Mouse (Mus musculus): ENCODE data around the gene Desi1. TPM values are rescaled to one million over a fixed set of nuclear protein-coding genes. Genes with fewer than 3 reads are reported as not detected.

Desi1 gene
- polyA plus RNA-seq, 1 experiment, result 53.6 TPM

DNA sequence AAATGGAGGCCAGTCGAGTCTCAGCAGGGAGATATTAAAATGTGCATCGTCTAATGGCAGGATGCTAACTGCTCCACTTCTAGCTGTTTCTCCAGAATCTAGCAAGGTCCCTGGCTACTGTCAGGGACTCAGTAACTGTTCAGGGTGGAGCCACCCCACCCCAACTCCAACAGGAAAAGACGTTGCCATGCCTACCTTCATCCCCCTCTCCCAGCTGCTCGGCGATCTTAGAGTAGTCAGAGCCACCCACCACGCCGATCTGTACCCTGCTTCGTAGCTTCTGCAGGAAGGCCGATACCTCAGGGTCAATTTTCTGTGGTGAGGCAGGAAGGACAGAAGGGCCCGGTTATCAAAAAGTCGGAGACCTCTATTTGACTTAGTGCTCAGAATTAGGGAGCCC is 76.1 kb downstream of the Desi1 start:
- no peaks in the 10 kb centered on the region for H3K9me3 ChIP-seq
- no peak overlapping the region for H3K4me3 ChIP-seq (replicated peaks)
- no peaks in the 10 kb centered on the region for H3K27me3 ChIP-seq (replicated peaks)
- peaks cover 48% of the 10 kb centered on the region for H3K36me3 ChIP-seq (replicated peaks; ENCODE audit: low read length)
- TF ChIP-seq GATA1 (IDR thresholded peaks at IDR 0.05; ENCODE audit: borderline replicate concordance, low read length) (no peak), FLI1 (IDR thresholded peaks at IDR 0.05; ENCODE audit: low read length) (no peak)
- peaks cover 29% of the 10 kb centered on the region for H3K4me1 ChIP-seq

DNA sequence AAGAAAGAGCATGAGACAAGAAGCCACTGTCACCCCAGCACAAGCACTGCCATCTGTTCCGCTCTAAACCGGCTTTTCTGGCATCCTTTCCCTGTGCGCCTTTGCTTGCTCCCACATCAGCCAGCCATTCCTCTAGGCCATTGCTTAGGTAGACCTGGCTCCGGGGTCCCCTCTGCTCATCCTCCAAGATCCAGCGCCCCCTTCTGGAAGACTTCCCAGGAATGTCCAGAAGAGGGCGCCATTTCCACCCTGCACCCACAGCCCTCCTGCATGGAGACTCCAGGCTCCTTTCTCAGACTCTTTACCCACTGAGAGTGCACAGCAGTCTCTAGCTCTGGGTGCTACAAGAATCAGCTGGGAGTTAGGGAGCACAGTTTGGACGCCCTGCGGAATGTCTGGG is 77.2 kb downstream of the Desi1 start:
- Histone ChIP-seq H3K4me1 (peaks cover 29% of the 10 kb centered on the region), H3K4me3 (replicated peaks) (no peak overlapping the region), H3K36me3 (replicated peaks; ENCODE audit: low read length) (peaks cover 60% of the 10 kb centered on the region), H3K9me3 (no peaks in the 10 kb centered on the region), H3K27me3 (replicated peaks) (no peaks in the 10 kb centered on the region)
- no peak for TF ChIP-seq GATA1 (IDR thresholded peaks at IDR 0.05; ENCODE audit: borderline replicate concordance, low read length)
- TF ChIP-seq FLI1 (IDR thresholded peaks at IDR 0.05; ENCODE audit: low read length), result no peak

DNA sequence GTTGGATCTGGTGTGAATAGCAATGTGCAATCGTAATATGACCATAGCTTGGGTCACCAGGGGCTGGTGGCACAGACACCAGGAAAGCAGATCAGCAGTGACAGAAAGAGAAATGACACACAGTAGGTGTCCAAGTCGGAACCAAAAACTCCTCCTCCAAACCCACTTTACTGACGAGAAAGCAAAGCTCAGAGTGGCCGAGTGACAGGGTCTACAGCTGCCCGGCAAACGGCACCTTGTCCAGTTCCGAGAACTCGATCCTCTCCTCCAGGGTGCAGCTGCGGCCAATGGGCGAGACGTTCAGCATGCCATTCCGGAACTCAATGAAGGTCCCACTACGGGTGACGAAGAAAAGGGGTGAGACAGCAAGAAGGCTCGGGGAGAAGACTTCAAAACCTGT is 78.2 kb downstream of the Desi1 start:
- H3K4me1 ChIP-seq, result peaks cover 28% of the 10 kb centered on the region
- H3K4me3 ChIP-seq (replicated peaks), result no peak overlapping the region
- no peaks in the 10 kb centered on the region for H3K27me3 ChIP-seq (replicated peaks)
- no peaks in the 10 kb centered on the region for H3K9me3 ChIP-seq
- TF ChIP-seq FLI1 (IDR thresholded peaks at IDR 0.05; ENCODE audit: low read length) (no peak), GATA1 (IDR thresholded peaks at IDR 0.05; ENCODE audit: borderline replicate concordance, low read length) (no peak)
- H3K36me3 ChIP-seq (replicated peaks; ENCODE audit: low read length), result peaks cover 70% of the 10 kb centered on the region

DNA sequence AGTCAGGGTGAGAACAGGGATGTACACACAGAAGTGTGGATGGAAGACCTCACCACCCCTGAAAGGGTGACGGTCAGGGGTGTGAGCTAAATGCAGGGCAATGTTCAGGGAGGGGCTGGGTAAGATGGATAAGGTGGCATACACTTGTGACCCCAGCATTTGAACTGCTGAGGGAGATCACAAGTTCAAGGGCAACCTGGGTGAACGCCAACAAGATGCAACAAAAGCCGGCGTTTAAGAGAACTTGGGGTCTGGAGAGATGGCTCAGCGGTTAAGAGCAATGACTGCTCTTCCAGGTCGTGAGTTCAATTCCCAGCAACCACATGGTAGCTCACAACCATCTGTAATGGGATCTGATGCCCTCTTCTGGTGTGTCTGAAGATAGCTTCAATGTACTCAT is 78.9 kb downstream of the Desi1 start:
- peaks cover 74% of the 10 kb centered on the region for H3K36me3 ChIP-seq (replicated peaks; ENCODE audit: low read length)

DNA sequence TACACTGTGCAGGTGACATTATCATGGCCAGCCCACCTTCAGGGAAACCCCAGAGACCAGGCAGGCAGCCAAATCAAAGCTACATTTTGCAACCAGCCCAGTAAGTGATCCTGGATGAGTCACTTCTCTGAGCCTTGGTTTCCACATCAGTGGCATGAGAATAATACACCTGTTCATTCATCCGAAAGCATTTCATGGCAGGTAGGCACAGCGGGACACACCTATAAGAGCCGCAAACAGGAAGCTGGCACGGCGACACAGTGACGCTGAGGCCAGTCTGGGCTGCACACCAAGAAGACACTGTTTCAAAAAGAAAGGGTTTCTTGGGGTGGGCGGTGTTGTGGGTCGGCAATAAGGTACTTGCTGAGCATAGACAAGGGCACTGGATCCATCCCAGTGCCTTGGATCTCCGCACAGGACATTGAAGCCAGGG is 79.5 kb downstream of the Desi1 start:
- Histone ChIP-seq H3K36me3 (replicated peaks; ENCODE audit: low read length) (peaks cover 74% of the 10 kb centered on the region), H3K9me3 (no peaks in the 10 kb centered on the region), H3K4me1 (peaks cover 21% of the 10 kb centered on the region), H3K4me3 (replicated peaks) (no peak overlapping the region), H3K27me3 (replicated peaks) (peaks cover 4% of the 10 kb centered on the region)
- TF ChIP-seq FLI1 (IDR thresholded peaks at IDR 0.05; ENCODE audit: low read length) (no peak), GATA1 (IDR thresholded peaks at IDR 0.05; ENCODE audit: borderline replicate concordance, low read length) (no peak)

More for the DNA sequence above, 78.9 kb downstream of the Desi1 start:
- no peak for TF ChIP-seq FLI1 (IDR thresholded peaks at IDR 0.05; ENCODE audit: low read length)
- TF ChIP-seq GATA1 (IDR thresholded peaks at IDR 0.05; ENCODE audit: borderline replicate concordance, low read length), result no peak
- no peaks in the 10 kb centered on the region for H3K9me3 ChIP-seq
- H3K27me3 ChIP-seq (replicated peaks), result peaks cover 3% of the 10 kb centered on the region
- peaks cover 24% of the 10 kb centered on the region for H3K4me1 ChIP-seq
- no peak overlapping the region for H3K4me3 ChIP-seq (replicated peaks)

DNA sequence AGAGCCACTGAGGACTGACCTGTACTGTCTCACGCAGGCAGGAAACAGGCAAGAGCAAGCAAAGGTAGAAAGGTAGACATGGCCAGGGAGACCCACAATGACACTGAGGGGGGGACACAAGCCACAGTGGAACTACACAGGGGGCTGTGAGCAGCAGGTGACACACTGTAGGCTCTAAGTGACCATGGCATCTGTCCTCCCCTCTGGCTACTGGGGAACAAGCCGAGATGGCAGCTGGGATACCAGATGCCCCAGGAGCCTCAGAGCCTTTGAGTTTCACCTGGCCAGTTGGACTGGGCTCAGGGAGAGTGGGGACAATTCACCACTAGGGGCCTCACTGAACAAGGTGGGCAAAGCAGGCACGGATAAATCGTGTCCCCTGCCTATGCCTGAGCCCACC is 81.4 kb downstream of the Desi1 start:
- Histone ChIP-seq H3K9me3 (peaks cover under 1% of the 10 kb centered on the region; the same call in 1 of the 2 replicates), H3K36me3 (replicated peaks; ENCODE audit: low read length) (peaks cover 68% of the 10 kb centered on the region), H3K27me3 (replicated peaks) (peaks cover 9% of the 10 kb centered on the region), H3K4me1 (peaks cover 23% of the 10 kb centered on the region), H3K4me3 (replicated peaks) (no peak overlapping the region)
- TF ChIP-seq FLI1 (IDR thresholded peaks at IDR 0.05; ENCODE audit: low read length), result no peak
- TF ChIP-seq GATA1 (IDR thresholded peaks at IDR 0.05; ENCODE audit: borderline replicate concordance, low read length), result no peak

DNA sequence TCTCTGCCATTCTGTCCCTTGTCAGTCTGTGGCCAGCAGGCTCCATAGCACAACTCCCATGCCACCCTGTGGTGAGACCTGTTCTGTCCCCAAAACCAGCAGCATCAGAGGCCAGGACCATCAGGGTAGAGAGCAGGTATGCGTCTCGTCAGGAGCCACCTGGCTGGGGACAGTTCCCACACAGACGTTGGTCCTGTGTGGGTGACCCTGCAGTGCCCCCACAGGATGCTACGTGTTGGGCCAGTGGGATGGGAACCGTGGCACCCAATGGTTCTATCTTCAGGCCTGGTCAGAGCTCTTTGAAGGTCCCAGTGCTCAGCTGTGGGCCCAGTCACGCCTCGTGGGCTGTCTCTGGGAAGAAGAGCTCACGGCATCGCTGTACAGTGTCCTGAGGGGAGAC is 82.5 kb downstream of the Desi1 start:
- no peak overlapping the region for H3K4me3 ChIP-seq (replicated peaks)
- H3K27me3 ChIP-seq (replicated peaks), result peaks cover 12% of the 10 kb centered on the region
- H3K9me3 ChIP-seq, result peaks cover 6% of the 10 kb centered on the region; the same call in 1 of the 2 replicates
- peaks cover 58% of the 10 kb centered on the region for H3K36me3 ChIP-seq (replicated peaks; ENCODE audit: low read length)
- H3K4me1 ChIP-seq, result peaks cover 22% of the 10 kb centered on the region
- TF ChIP-seq GATA1 (IDR thresholded peaks at IDR 0.05; ENCODE audit: borderline replicate concordance, low read length) (no peak), FLI1 (IDR thresholded peaks at IDR 0.05; ENCODE audit: low read length) (no peak)

DNA sequence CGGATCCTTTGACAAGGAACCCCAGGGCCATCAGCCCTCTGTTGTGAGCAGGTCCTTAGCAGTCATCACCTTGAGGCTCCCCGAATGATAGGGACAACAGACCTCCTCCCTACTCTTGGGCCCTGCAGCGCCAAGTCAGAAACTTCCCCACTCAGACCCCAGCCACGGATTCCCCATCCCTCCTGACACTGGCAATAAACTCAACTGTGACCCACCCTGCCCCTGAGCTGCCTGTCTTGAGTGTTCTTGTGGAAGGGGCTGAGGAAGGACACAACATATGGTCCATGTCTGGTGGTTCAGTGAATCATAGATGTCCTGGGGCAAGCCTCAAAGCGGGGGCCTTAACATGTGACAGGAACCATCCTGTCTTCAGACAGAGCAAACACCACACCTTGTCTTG is 82.9 kb downstream of the Desi1 start:
- Histone ChIP-seq H3K27me3 (replicated peaks) (peaks cover 12% of the 10 kb centered on the region), H3K4me3 (replicated peaks) (no peak overlapping the region), H3K9me3 (peaks cover 6% of the 10 kb centered on the region; the same call in 1 of the 2 replicates), H3K36me3 (replicated peaks; ENCODE audit: low read length) (peaks cover 54% of the 10 kb centered on the region), H3K4me1 (peaks cover 22% of the 10 kb centered on the region)
- TF ChIP-seq FLI1 (IDR thresholded peaks at IDR 0.05; ENCODE audit: low read length) (no peak), GATA1 (IDR thresholded peaks at IDR 0.05; ENCODE audit: borderline replicate concordance, low read length) (no peak)

DNA sequence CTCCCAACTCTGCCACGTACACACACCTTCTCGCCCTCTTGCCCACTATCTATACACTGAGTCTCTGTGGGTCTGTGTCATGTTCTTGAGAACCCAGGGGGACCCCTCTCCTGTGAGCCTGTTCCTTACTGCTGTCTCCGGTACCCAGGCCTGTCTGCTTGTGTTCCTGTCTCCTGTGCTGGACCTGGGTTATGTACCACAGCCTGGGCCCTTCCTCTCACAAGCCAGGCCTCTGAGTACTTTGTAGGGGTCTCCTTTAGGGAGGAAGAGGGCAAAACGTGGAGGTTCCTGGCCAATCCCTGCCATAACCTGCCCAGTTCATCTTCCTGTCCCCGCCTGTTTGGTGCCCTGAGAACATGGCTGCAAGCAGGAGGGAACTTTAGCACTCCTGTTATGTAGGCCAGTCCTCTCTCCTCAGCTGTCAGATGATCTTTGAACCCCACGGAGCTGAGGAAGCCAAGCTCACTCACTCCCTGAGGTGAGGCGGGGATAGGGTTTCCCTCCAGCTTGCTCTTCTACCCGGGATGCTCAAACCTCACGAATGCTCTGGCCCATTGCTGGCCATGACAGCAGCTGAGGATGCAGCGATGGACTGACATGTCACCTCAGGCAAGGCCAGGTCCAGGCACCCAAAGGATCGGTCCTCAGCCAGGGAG is 84.1 kb downstream of the Desi1 start:
- peaks cover 6% of the 10 kb centered on the region; the same call in 1 of the 2 replicates for H3K9me3 ChIP-seq
- peaks cover 22% of the 10 kb centered on the region for H3K4me1 ChIP-seq
- H3K36me3 ChIP-seq (replicated peaks; ENCODE audit: low read length), result peaks cover 43% of the 10 kb centered on the region
- peaks cover 15% of the 10 kb centered on the region for H3K27me3 ChIP-seq (replicated peaks)
- TF ChIP-seq GATA1 (IDR thresholded peaks at IDR 0.05; ENCODE audit: borderline replicate concordance, low read length) (no peak), FLI1 (IDR thresholded peaks at IDR 0.05; ENCODE audit: low read length) (no peak)
- no peak overlapping the region for H3K4me3 ChIP-seq (replicated peaks)

DNA sequence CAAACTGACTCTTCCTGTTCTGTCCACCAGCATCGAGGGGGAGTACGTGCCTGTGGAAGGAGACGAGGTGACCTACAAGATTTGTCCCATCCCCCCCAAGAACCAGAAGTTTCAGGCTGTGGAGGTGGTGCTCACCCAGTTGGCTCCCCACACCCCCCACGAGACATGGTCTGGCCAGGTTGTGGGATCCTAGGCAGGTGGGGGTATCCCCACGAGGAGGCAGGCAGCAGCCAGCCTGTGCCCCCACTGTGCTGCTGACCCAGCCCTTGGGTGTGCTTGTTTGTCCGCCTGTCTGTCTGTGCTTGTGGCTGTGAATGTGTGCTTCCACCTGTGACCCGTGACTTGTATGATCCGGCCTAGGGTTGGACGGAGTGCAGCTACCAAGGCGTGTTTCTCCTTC is 84.6 kb downstream of the Desi1 start:
- H3K27me3 ChIP-seq (replicated peaks), result peaks cover 15% of the 10 kb centered on the region
- no peak for TF ChIP-seq GATA1 (IDR thresholded peaks at IDR 0.05; ENCODE audit: borderline replicate concordance, low read length)
- no peak for TF ChIP-seq FLI1 (IDR thresholded peaks at IDR 0.05; ENCODE audit: low read length)
- H3K4me1 ChIP-seq, result peaks cover 22% of the 10 kb centered on the region
- no peak overlapping the region for H3K4me3 ChIP-seq (replicated peaks)
- H3K36me3 ChIP-seq (replicated peaks; ENCODE audit: low read length), result peaks cover 37% of the 10 kb centered on the region
- peaks cover 6% of the 10 kb centered on the region; the same call in 1 of the 2 replicates for H3K9me3 ChIP-seq
